Mouse (Mus musculus) hindbrain, embryonic 10.5 days (tissue): Measurements from ENCODE around the gene Ninj1. TPM values are rescaled to one million over a fixed set of nuclear protein-coding genes. Genes with fewer than 3 reads are reported as not detected.
A peak's percentile ranks its signal among the peaks of the same experiment; 100 is the strongest.

Source experiments
- DNase-seq: peaks from one replicate; pipeline ENCODE4 v3.0.0-alpha.2; 2017; ENCODE audit warnings: low spot score
- H3K27ac ChIP-seq: fragments of 300-500 bp; sonication (generic); 2 replicates; pipeline ENCODE4 v1.5.1; 2016; ENCODE audit warnings: mild to moderate bottlenecking, moderate library complexity
- H3K27me3 ChIP-seq: fragments of 300-500 bp; sonication (generic); 2 replicates; pipeline ENCODE4 v1.6.1; 2016; ENCODE audit warnings: mild to moderate bottlenecking; ENCODE audit not compliant: poor library complexity, insufficient read depth, severe bottlenecking
- H3K36me3 ChIP-seq: fragments of 300-500 bp; sonication (generic); 2 replicates; pipeline ENCODE4 v1.6.1; 2016; ENCODE audit warnings: mild to moderate bottlenecking, moderate library complexity
- H3K4me1 ChIP-seq: fragments of 300-500 bp; sonication (generic); replicated peaks from 2 replicates; pipeline ENCODE4 v1.6.1; 2016; ENCODE audit warnings: mild to moderate bottlenecking
- H3K4me3 ChIP-seq: fragments of 300-500 bp; sonication (generic); 2 replicates; pipeline ENCODE4 v1.5.1; 2016; ENCODE audit warnings: mild to moderate bottlenecking, moderate library complexity
- H3K9me3 ChIP-seq: fragments of 300-500 bp; sonication (generic); 2 replicates; pipeline ENCODE4 v1.6.1; 2016; ENCODE audit warnings: mild to moderate bottlenecking, moderate library complexity
- WGBS: fragments of 180-500 bp; shearing (Covaris S2); methylation state at CpG from one replicate; pipeline ENCODE4 v1.1.7; 2016; 5-methylcytosine and 5-hydroxymethylcytosine counted together
- polyA plus RNA-seq: library from polyadenylated mRNA; unstranded; fragments of >200 nt; fragmentation: Nextera tagmentation; extraction: Ambion mirVana; gene quantifications from 2 replicates; pipeline ENCODE4 v1.2.1, GENCODE M21; 2016

Gene Ninj1
- polyA plus RNA-seq, 1 experiment from 2014 or later, result 26.3 TPM

DNA sequence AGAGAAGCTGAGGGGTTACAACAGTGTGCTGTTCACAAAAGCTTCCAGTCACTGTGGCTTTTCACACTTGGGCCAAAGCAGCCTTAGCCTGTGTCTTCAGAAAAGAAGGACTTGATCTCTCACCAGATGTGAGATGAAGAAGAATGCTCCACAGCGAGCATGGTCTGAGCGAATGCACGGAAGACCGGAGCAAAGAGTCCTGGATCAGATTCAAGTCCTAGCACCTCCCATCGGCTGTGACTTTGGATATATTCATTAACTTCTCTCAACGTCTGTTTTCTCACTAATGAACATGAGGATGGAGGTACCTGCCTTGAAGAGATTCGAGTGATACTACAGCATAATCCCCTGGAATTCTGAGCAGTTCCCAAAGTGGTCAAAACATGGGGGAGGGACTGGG lies 32.7 kb upstream of the Ninj1 start:
- H3K4me3 ChIP-seq, result no peak overlapping the region
- no peaks in the 10 kb centered on the region for H3K4me1 ChIP-seq
- H3K9me3 ChIP-seq, result 0 out of 2 replicates have a peak, but pooled peaks cover 5% of the 10 kb centered on the region
- 74% methylated on average over 7 of the region's 7 CpGs for WGBS
- no peaks in the 10 kb centered on the region for H3K36me3 ChIP-seq
- H3K27ac ChIP-seq, result no peak overlapping the region
- H3K27me3 ChIP-seq, result peaks cover 16% of the 10 kb centered on the region
- no peak for DNase-seq

DNA sequence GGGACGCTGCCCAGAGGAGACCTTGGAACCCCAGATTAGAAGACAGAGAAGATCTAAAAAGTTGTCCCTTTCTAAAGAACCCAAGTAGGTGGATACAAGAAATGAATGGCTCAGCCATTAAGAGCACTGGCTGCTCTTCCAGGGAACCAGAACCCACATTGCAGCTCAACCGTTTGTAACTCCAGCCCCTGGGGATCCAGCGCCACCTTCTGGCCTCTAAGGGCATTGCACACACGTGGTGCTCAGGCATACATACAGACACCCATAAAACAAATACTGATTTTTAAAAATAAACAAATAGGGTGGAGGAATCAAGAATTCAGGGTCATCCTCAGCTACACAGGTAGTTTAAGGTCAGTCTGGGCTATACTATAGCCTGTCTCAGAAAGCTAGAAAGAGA lies 30.6 kb upstream of the Ninj1 start:
- 76% methylated on average over 4 of the region's 4 CpGs for WGBS
- H3K36me3 ChIP-seq, result no peaks in the 10 kb centered on the region
- H3K4me3 ChIP-seq, result no peak overlapping the region
- no peaks in the 10 kb centered on the region for H3K27me3 ChIP-seq
- H3K27ac ChIP-seq, result no peak overlapping the region
- no peak for DNase-seq
- no peaks in the 10 kb centered on the region for H3K4me1 ChIP-seq
- 0 out of 2 replicates have a peak, but pooled peaks cover 5% of the 10 kb centered on the region for H3K9me3 ChIP-seq

DNA sequence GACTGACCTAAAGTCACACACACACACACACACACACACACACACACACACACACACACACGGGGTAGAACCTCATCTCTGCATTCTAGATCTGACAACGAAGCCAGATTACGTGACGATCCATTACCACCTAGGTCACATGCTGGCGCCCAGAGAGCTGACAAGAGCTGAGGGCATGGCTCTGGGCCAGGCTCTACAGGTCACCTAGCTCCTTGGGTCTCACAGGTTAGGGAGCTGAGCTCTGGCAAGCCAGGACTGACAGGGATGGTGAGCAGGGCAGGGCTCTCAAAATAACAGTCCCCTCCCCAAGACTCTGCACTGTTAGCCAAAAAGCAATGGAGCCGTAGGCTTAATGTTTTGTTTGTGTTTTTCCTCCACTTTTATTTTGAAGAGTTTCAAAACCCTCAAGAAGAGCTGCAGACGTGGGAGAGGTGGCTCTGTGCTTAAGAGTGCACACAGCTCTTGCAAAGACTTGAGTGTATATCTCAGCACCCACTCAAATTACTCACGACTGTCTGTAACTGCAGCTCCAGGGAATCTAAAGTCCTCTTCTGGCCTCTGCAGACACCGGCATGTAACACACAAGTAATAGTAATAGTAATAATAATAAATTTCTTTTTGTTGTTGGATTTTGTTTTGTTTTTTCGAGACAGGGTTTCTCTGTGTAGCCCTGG lies 29.1 kb upstream of the Ninj1 start:
- Histone ChIP-seq H3K27me3 (no peaks in the 10 kb centered on the region), H3K4me1 (no peaks in the 10 kb centered on the region), H3K4me3 (no peak overlapping the region), H3K36me3 (no peaks in the 10 kb centered on the region), H3K9me3 (0 out of 2 replicates have a peak, but pooled peaks cover 5% of the 10 kb centered on the region), H3K27ac (no peak overlapping the region)
- no peak for DNase-seq
- WGBS, result 84% methylated on average over 10 of the region's 10 CpGs

DNA sequence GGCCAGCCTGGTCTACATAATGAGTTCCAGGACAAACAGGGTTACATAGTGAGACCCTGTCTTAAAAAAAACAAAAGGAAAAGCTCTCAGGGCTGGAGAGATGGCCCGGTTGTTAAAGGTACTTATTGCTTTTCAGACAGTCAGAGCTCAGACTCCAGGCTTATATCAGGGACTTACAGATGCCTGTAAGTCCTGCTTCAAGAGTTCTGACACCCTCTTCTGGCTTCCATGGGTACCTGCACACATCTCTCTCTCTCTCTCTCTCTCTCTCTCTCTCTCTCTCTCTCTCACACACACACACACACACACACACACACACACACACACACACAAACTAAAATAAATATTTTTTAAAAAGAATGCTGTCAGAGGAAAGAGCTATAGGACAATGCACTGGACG lies 26.0 kb upstream of the Ninj1 start:
- Histone ChIP-seq H3K9me3 (0 out of 2 replicates have a peak, but pooled peaks cover 5% of the 10 kb centered on the region), H3K27me3 (no peaks in the 10 kb centered on the region), H3K4me1 (no peaks in the 10 kb centered on the region), H3K27ac (no peak overlapping the region), H3K4me3 (no peak overlapping the region), H3K36me3 (no peaks in the 10 kb centered on the region)
- no peak for DNase-seq
- 70% methylated on average over 2 of the region's 2 CpGs for WGBS

DNA sequence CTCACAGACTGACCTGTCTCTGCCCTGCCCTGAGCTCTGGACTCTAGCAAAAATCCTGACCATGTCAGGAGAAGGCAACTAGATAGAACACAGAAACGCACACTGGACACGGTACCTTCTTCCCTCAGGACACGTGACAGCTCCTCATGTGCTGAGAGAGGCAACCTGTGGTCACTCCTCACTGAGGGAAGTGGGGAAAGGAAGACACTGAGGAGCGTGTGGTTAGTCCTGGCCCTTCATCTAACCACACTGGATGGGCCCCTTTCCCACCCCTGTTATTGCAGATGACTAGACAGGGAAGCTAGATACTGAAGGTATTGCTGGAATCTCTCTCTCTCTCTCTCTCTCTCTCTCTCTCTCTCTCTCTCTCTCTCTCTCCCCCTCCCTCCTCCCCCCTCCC lies 24.6 kb upstream of the Ninj1 start:
- no peak overlapping the region for H3K27ac ChIP-seq
- 87% methylated on average over 4 of the region's 4 CpGs for WGBS
- no peak for DNase-seq
- H3K4me3 ChIP-seq, result no peak overlapping the region
- no peaks in the 10 kb centered on the region for H3K36me3 ChIP-seq
- no peaks in the 10 kb centered on the region for H3K27me3 ChIP-seq
- no peaks in the 10 kb centered on the region for H3K4me1 ChIP-seq
- no peaks in the 10 kb centered on the region for H3K9me3 ChIP-seq

DNA sequence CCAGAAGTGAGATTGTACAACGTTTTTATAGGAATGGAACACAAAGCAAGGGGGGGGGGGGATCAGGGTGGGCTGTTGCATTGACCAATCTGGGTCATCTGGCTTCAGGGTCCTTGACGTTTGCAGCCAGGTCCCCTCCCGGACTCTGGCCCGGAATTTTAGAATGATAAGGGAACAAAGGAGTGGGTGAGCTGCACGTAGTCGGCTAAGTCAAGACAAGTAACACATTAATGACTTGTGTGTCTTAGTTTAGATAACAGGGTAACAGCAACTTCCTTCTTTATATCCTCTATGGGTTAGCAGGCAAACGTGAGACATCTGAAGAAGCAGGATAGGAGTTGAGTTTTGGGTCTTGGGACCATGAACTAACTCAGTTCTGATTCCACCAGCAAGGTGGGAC lies 23.6 kb upstream of the Ninj1 start:
- H3K9me3 ChIP-seq, result no peaks in the 10 kb centered on the region
- H3K36me3 ChIP-seq, result no peaks in the 10 kb centered on the region
- no peak for DNase-seq
- no peaks in the 10 kb centered on the region for H3K27me3 ChIP-seq
- no peaks in the 10 kb centered on the region for H3K4me1 ChIP-seq
- no peak overlapping the region for H3K27ac ChIP-seq
- WGBS, result 81% methylated on average over 7 of the region's 7 CpGs
- H3K4me3 ChIP-seq, result no peak overlapping the region

DNA sequence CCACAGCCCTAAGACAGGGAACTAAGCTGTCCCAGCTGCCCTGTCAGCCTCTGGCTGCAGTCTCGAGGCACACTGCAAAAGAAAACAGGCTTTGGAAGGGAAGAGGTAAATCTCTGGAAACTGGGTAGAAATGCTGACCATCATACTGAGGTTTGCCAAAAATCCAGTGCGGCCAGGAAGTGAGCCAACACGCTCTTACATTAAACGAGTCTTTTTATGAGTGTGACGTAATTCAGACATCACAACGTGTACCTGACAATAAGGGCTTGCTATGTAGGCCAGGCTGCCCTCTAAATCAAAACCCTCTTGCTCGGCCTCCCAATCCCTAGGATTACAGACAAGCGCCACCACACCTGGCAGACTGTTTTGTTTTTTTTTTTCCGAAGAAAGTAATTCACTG lies 20.2 kb upstream of the Ninj1 start:
- H3K36me3 ChIP-seq, result no peaks in the 10 kb centered on the region
- peaks cover 9% of the 10 kb centered on the region; the same call in 1 of the 2 replicates for H3K27me3 ChIP-seq
- DNase-seq, result no peak
- H3K4me1 ChIP-seq, result peaks cover 1% of the 10 kb centered on the region; the same call in 1 of the 2 replicates
- H3K27ac ChIP-seq, result no peak overlapping the region
- WGBS, result 81% methylated on average over 9 of the region's 9 CpGs
- H3K9me3 ChIP-seq, result no peaks in the 10 kb centered on the region
- no peak overlapping the region for H3K4me3 ChIP-seq

DNA sequence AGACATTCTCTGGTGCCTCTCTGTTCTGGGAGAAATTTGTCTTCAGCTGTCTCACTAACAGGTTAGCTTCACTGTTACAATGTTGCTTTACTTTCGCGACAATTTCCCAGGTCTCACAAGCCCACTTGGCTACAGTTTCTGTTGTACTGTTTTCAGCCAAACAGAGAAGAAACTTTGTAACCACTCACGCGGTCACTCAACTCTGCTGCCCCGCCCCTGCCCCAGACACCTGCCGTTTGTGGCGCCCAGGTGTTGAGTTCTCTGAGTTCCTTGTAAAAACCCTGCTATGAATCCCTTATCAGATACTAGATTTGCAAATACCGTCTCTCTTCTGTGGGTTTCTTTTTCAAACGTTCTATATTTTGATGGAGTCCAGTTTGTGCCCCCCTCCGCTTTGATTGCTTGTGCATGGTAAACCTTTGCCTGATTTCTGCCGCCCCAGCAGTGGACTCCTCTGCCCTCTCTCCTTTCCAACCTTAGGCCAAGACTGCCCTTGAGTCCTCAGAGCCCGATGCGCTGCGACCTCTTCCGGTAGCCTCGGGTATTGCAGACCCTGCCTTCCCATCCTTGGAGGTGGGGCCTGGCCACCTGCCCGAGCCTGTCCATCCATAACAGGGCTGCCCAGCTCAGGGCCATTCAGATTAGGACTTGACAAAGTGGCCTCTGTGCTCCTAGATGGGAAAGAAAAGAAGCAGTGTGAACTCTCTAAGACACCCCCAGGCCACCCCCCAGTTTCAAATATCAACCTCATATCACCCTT lies 17.7 kb upstream of the Ninj1 start:
- WGBS, result 17% methylated on average over 17 of the region's 17 CpGs
- Histone ChIP-seq H3K27ac (no peak overlapping the region), H3K4me3 (no peak overlapping the region), H3K27me3 (peaks cover 16% of the 10 kb centered on the region), H3K36me3 (no peaks in the 10 kb centered on the region), H3K4me1 (peaks cover 13% of the 10 kb centered on the region), H3K9me3 (no peaks in the 10 kb centered on the region)
- DNase-seq, result peak; percentile 85

DNA sequence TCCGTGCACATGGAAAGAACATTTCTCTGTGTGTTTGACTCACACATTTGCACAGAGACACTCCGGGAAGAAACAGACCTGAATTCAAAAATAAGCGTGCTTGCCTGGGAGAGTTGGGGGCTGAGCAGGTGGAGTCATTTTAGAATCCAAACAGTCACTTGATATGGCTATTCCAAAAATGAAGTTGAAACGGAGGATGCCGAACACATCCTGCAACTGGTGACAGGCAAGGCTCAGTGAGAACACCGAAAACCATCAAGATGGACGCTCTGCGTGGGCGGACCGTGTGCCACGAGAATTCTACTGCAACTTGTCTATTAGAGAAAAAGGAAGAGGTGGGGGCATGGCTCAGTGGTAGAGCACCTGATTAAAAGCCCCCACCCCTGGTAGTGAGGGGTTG lies 16.7 kb upstream of the Ninj1 start:
- Histone ChIP-seq H3K27ac (no peak overlapping the region), H3K4me1 (peaks cover 13% of the 10 kb centered on the region)

DNA sequence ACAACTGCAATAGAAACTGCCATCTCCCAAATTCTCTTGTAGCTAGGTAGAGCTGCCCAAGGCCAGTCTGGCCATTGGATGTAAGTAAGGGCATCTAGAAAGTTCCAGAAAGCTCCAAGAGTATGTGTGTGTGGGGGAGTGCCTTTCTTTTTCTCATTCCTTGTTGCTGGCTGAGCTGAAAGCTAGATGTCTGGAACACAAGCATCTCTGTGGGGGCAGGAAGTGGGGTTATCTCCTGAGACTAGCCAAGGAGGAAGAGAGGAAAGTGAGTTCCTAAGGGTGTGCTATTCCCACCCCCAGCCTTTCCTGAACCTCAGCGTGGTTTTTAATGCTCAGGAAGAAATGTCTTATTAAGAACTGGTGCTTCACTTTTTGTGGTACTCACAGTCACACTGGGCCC lies 15.6 kb upstream of the Ninj1 start:
- Histone ChIP-seq H3K27me3 (peaks cover 16% of the 10 kb centered on the region), H3K9me3 (no peaks in the 10 kb centered on the region), H3K27ac (no peak overlapping the region), H3K36me3 (no peaks in the 10 kb centered on the region), H3K4me3 (no peak overlapping the region), H3K4me1 (peaks cover 13% of the 10 kb centered on the region)
- 75% methylated on average over 1 of the region's 1 CpGs for WGBS
- DNase-seq, result no peak

More for the DNA sequence above, 16.7 kb upstream of the Ninj1 start:
- Histone ChIP-seq H3K27me3 (peaks cover 16% of the 10 kb centered on the region), H3K36me3 (no peaks in the 10 kb centered on the region), H3K4me3 (no peak overlapping the region), H3K9me3 (no peaks in the 10 kb centered on the region)
- 90% methylated on average over 11 of the region's 11 CpGs for WGBS
- DNase-seq, result no peak

DNA sequence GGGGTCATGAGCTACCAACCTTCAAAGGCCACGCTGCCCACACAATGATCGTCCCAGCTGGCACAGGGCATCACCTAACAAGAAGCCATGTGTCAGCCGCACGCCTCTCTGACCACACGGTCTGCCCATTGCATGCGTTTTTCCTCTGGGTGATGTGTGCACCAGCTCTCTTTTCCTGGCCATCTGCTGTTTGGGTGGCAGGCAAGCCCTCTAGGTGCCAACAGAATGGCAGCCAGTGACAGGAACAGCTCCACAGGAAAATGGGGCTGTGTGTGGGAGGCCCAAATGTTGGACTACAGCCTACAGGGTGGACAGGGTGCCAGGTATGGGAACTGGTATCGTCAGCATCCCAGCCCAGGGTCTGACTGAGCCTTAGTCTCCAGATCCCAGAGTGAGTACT lies 14.9 kb upstream of the Ninj1 start:
- peaks cover 16% of the 10 kb centered on the region for H3K27me3 ChIP-seq
- no peak overlapping the region for H3K4me3 ChIP-seq
- no peaks in the 10 kb centered on the region for H3K36me3 ChIP-seq
- DNase-seq, result no peak
- WGBS, result 92% methylated on average over 7 of the region's 7 CpGs
- H3K4me1 ChIP-seq, result peaks cover 13% of the 10 kb centered on the region
- H3K27ac ChIP-seq, result no peak overlapping the region
- H3K9me3 ChIP-seq, result no peaks in the 10 kb centered on the region

DNA sequence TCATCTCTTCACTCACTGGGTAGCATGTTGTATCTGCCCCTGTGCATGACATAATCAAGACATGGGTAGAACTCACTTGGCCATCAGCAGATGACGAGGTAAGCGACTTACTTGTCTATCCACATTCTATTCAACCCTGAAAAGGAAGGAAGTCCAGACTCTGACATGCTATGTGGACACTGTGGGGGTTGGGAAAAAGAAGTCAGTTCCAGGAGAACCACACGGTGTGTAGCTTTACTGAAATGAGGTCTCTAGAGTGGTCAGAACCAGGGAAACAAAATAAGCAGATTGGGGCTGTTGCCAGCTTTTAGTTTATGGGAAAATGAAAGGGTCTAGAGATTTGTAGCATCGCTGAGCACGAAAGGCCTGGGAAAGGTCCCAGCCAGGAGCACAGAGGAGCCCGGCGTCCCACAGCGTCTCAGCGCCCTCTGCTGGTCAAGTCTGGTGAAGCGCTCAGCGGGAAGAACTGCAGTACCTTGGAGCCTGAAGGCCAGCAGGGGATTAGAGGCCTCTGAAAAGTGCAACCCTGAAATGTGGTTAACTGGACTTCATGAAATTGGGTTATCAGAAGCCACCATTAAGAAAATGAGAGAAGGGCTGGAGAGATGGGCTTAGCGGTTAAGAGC lies 14.2 kb upstream of the Ninj1 start:
- H3K36me3 ChIP-seq, result no peaks in the 10 kb centered on the region
- H3K4me1 ChIP-seq, result peaks cover 13% of the 10 kb centered on the region
- H3K27ac ChIP-seq, result no peak overlapping the region
- no peaks in the 10 kb centered on the region for H3K9me3 ChIP-seq
- H3K27me3 ChIP-seq, result peaks cover 16% of the 10 kb centered on the region
- peak; percentile 91 for DNase-seq
- 9% methylated on average over 12 of the region's 12 CpGs for WGBS
- no peak overlapping the region for H3K4me3 ChIP-seq

DNA sequence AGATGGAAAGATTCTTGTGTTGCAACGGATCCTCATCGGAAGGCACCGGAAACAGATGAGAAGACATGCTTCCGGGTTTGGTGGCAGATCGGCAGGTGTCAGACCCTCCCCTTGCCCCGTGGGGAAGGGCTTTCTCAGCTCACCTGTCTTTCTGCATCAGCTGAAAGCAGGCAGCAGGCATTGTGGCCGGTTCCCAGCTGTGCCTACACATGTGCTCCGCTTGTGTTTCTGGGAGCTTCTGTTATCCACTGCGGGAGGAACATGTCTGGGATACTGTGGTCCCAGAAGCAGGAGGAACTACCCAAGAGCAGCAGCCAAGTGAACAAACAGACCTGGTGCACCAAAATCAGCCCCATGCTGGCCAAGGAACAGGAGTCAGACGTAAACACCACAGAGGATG lies 11.8 kb upstream of the Ninj1 start:
- Histone ChIP-seq H3K4me3 (no peak overlapping the region), H3K36me3 (no peaks in the 10 kb centered on the region), H3K27me3 (peaks cover 16% of the 10 kb centered on the region), H3K4me1 (peaks cover 19% of the 10 kb centered on the region), H3K9me3 (no peaks in the 10 kb centered on the region), H3K27ac (no peak overlapping the region)
- 85% methylated on average over 10 of the region's 10 CpGs for WGBS
- DNase-seq, result no peak
